Mouse (Mus musculus) hindlimb bud, embryonic 11.5 days (tissue): ENCODE data around the gene Taf1c.

Experiments used
- DNase-seq: peaks from one replicate; pipeline ENCODE4 v3.0.0-alpha.2; 2012; ENCODE audit warnings: low read depth, low spot score; ENCODE audit errors: extremely low spot score

The Taf1c gene

GRCm38 (mm10) chr8:119604996-119605395 lies at the start of gene Taf1c:
Gene Taf1c (minus strand): TSS chr8:119605222.
- peak; percentile 77 for DNase-seq

- no peak for DNase-seq
Observed at GRCm38 (mm10) chr8:119651324-119651723, 46.3 kb upstream of the Taf1c start.

GRCm38 (mm10) chr8:119646846-119647245 lies 41.8 kb upstream of the Taf1c start:
- DNase-seq = no peak

DNA sequence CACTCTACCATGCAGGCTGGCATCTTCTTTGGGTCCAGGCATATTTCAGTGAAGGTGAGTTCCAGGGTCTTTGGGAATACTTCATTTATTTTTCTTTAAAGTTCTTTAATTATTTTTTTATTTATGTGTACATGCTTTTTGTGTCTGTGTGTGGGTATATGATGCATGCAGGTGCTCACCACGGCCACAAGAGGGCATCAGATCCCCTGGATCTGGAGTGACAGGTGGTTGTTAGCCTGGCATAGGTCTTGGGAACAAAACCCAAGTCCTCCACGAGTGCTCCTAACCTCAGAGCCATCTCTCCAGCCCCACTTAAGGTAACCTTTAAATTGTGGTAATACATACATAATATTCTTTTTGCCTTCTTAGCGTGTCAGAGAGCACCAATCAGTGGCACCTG lies 41.2 kb upstream of the Taf1c start:
- no peak for DNase-seq

- no peak for DNase-seq
Observed at GRCm38 (mm10) chr8:119644981-119645597, 40.1 kb upstream of the Taf1c start.

GRCm38 (mm10) chr8:119644429-119644960 lies 39.5 kb upstream of the Taf1c start:
- DNase-seq = no peak

GRCm38 (mm10) chr8:119642960-119643359 lies 37.9 kb upstream of the Taf1c start:
- DNase-seq = no peak

DNA sequence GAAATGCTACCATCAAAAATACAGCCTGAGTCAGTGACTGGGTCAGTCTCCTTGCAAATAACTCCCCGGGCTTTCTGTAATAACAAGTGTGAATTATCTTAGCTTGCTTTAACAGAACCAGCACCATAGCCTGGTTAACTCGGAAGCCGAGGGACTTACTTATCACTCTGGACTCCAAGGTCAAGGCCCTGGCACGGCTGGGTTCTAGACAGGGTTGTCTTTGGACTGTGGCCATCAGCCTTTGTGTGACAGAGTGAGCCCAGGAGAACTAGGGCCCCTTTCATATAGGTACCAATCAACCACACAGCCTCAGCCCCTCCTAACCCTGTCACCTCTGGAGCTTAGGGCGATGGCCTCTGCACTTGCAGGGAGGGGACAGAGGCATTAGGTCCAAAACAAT lies 36.0 kb upstream of the Taf1c start:
- DNase-seq = no peak

GRCm38 (mm10) chr8:119639798-119640197 lies 34.8 kb upstream of the Taf1c start:
- no peak for DNase-seq

- no peak for DNase-seq
Observed at GRCm38 (mm10) chr8:119638261-119638660, 33.2 kb upstream of the Taf1c start.

DNA sequence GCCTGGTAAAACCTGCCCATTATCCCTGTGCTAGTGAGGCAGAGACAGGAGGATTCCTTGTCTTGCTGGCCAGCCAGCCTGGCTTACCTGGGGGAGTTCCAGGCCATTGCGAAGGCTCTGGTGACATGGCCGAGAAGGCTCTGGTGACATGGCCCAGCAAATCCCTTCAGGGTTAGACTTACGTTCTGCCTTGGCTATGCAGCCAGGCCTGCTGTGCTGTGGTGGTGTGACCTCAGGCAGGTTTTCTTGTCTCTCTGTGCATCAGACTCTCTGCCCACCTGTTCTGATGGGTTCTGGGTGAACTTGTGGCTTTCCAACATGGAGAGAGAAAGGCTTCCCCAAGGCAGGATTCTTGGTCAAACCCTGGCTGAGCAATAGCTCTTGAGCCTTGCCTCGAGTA lies 32.4 kb upstream of the Taf1c start:
- no peak for DNase-seq

DNA sequence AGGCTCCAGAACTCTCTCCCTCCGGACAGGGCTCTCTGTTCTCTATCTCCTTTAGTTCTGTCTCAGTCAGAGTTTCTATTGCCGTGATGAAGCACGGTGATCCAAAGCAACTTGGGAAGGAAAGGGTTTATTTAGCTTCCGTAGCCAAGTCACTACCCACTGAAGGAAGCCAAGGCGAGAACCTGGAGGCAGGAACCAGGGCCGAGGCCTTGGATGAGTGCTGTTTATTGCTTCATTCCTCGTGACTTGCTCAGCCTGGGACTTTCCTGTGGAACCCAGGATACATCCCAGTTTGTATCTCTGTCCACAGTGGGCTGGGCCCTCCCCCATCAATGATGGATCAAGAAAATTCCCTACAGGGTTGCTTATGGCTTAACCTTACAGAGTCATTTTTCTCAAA lies 31.7 kb upstream of the Taf1c start:
- DNase-seq = no peak

DNA sequence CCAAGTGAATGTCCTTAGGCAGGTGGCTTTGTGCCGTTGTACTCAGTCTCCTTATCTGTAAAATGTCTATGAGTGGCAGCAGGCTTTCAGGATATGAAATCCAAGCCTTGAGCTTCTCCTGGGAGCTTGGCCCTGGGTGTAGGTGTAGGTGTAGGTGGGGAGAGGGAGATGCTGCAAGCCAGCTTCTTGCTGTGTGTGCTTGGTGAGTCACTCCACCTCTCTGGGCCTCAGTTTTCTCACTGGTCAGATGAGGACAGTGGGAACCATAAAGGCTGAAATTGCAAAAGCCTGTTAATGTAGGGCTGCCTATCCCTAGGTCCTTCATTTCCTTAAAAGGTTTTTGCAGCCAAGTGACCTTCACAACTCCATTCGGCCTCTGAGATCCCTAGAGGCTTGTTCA lies 30.9 kb upstream of the Taf1c start:
- no peak for DNase-seq

GRCm38 (mm10) chr8:119635378-119635777 lies 30.4 kb upstream of the Taf1c start, which contains the start of gene Kcng4:
Gene Kcng4 (minus strand): TSS chr8:119635680.
- DNase-seq = no peak

DNA sequence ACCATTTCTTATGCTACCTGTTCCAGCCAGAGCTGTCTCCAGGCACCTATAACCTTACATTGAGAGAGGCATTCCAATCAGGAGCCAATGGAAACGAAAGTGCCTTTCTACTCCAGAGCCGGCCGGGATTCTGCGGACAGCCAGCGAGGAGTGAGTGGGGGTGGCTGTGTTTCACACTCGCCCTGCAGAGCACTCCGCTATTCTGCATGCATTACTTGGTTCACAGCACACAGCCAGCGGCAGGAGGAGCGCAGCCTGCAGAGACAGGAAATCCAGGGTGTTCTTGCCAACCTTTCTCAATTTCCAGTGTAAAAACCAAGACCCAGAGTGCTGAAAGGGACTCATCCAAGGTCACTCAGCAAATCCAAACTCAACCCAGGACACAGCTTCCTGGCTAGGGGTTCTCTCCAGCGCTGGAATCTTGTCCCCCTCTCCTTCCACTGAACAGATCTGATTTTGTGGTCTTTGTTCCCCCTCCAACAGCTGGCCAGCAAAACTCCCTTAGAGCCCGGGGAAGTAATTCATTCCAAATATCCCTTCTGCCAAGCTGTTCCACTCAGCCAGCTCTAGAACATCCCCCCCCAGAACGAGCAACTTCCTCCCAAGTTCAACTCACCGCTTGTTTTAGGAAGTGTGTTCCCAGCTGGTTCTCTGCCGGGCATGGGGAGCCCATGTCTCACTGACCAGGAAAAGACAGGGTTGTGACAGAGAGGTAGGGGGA lies 29.8 kb upstream of the Taf1c start:
- no peak for DNase-seq

GRCm38 (mm10) chr8:119632909-119633308 lies 27.9 kb upstream of the Taf1c start:
- DNase-seq = no peak

DNA sequence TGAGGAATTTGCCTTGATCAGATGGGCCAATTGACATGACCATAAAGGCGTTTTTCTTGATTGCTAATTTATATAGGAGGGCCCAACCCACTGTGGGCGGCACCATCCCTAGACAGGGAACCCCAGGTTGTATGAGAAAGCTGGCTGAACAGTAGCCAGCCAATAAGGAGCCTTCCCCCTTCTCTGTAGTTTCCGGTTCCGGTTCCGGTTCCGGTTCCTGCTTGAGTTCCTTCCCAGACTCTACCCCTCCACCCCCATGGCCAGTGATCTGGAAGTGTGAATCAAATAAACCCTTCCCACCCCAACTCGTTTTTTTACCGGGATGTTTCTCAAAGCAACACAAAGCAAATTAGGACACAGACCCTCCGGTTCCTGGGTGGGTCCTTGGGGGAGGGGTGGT lies 27.2 kb upstream of the Taf1c start:
- DNase-seq = no peak

DNA sequence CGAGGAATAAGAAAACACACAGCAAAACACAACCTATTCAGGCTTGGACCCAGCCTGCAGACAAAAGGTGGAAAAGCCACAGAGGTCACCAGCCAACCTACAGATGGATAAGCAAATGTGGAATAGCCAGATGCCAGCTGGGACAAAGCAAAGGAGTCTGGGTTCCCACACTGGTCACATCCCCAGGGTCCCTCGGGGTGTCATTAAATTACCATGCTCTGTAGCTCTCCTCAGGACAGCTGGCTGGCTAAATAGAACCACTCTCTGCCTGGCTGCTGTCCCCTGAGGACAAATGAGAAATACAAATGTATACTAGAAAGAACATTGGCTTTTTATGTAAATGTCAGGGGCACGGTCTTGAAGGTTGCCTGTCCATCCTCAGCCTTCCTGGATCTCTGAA lies 25.8 kb upstream of the Taf1c start:
- DNase-seq = no peak

GRCm38 (mm10) chr8:119627613-119628359 lies 22.8 kb upstream of the Taf1c start:
- no peak for DNase-seq

- DNase-seq = no peak
Observed at GRCm38 (mm10) chr8:119627199-119627598, 22.2 kb upstream of the Taf1c start.

DNA sequence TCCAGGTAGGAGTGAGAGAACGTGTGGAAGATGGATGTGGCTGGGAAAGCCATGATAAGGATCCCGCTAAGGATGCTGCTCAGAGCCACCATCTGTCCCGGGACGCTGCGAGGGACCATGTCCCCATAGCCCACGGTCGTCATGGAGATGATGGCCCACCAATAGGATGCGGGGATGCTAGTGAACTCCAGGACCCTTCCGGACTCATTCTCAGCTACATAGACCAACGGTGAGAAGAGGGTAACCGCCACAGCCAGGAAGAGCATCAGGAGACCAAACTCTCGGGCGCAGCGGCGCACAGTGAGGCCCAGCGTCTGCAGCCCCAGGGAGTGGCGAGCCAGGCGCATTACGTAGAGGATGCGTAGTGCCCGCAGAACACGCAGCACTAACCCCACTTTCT lies 20.8 kb upstream of the Taf1c start:
- DNase-seq = no peak

DNA sequence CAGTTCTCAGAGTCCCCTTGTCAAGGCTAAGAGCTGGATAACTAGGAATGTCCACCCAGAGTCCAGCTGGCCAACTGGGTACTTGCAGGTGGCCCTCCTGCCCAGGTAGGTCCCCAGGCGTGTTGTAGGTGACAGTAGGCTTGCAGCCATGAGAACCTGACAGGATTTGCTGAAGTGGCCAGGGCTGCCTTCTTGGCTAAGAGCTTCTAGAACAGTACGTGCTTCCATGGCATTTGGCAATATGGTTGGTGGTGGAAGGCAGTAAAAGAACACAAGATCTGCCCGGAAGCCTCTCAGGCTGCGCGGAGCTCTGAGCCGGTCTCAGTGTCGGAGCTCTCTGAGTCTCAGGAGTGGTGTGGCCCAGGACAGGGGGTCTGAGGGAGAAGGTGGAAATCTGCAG lies 19.9 kb upstream of the Taf1c start:
- DNase-seq = no peak
